Mouse (Mus musculus) liver, embryonic 11.5 days (tissue): ENCODE data around the gene Armc9. TPM values are rescaled to one million over a fixed set of nuclear protein-coding genes. Genes with fewer than 3 reads are reported as not detected.

ENCODE experiments used
- ATAC-seq: fragments of 200-750 bp; cut with Nextera tagmentation; replicated peaks from 2 replicates; pipeline ENCODE4 v1.8.0; 2017; ENCODE audit warnings: moderate number of reproducible peaks, mild to moderate bottlenecking, moderate TSS enrichment, moderate library complexity; ENCODE audit not compliant: low FRiP score
- DNase-seq: peaks from one replicate; pipeline ENCODE4 v3.0.0-alpha.2; 2017; ENCODE audit warnings: low spot score
- H3K27ac ChIP-seq: fragments of 300-500 bp; sonication (generic); 2 replicates; pipeline ENCODE4 v1.5.1; 2014; ENCODE audit warnings: mild to moderate bottlenecking, low read depth, low read length, control low read depth
- H3K27me3 ChIP-seq: fragments of 300-500 bp; sonication (generic); replicated peaks from 2 replicates; pipeline ENCODE4 v1.6.1; 2014; ENCODE audit warnings: low read length, mixed read lengths; ENCODE audit not compliant: control insufficient read depth, insufficient read depth
- H3K36me3 ChIP-seq: fragments of 300-500 bp; sonication (generic); 2 replicates; pipeline ENCODE4 v1.6.1; 2014; ENCODE audit warnings: mild to moderate bottlenecking, low read length, moderate library complexity, mixed read lengths; ENCODE audit not compliant: control insufficient read depth, insufficient read depth
- H3K4me1 ChIP-seq: fragments of 300-500 bp; sonication (generic); replicated peaks from 2 replicates; pipeline ENCODE4 v1.6.1; 2014; ENCODE audit warnings: low read length, mixed read lengths; ENCODE audit not compliant: control insufficient read depth, insufficient read depth
- H3K4me2 ChIP-seq: fragments of 300-500 bp; sonication (generic); 2 replicates; pipeline ENCODE4 v1.6.1; 2014; ENCODE audit warnings: mild to moderate bottlenecking, control low read depth, moderate library complexity
- H3K4me3 ChIP-seq: fragments of 300-500 bp; sonication (generic); 2 replicates; pipeline ENCODE4 v1.5.1; 2014; ENCODE audit warnings: low read depth, low read length, control low read depth
- H3K9ac ChIP-seq: fragments of 300-500 bp; sonication (generic); 2 replicates; pipeline ENCODE4 v1.6.1; 2014; ENCODE audit warnings: low read depth, low read length, control low read depth
- H3K9me3 ChIP-seq: fragments of 300-500 bp; sonication (generic); 2 replicates; pipeline ENCODE4 v1.6.1; 2016; ENCODE audit warnings: low read length, inconsistent platforms, mixed read lengths; ENCODE audit not compliant: control insufficient read depth
- WGBS: fragments of 180-500 bp; shearing (Covaris S2); extraction: QIAGEN DNeasy Blood & Tissue Kit; methylation state at CpG from one replicate; pipeline ENCODE4 v1.1.7; 2014; 5-methylcytosine and 5-hydroxymethylcytosine counted together
- polyA plus RNA-seq: library from polyadenylated mRNA; unstranded; fragments of >200 nt; fragmentation: Nextera tagmentation; extraction: Ambion mirVana; gene quantifications from 2 replicates; pipeline ENCODE4 v1.2.1, GENCODE M21; 2014

Armc9 gene
- polyA plus RNA-seq, 1 experiment from 2014 or later = 28.7 TPM

DNA sequence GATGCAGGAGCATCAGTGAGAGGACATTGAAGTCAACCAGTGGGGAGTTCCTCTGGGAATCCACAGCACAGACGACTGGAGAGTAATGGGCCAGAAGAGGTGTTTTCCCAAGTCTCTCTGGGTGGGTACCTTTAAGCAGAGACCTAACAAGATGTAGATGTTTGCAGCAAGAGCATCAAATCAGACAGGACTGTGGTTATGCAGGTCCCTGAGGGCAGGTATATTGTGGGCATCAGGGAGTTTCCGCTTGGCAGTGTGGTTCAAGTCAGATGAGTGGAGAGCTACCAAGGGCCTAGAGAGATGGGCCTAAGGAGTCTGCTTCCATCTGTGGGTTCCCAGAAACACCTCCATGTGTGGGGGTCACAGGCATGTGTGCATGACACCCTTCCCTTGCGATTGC lies 1.5 kb downstream of the Armc9 start:
- no peak for ATAC-seq
- Histone ChIP-seq H3K4me3 (no peak overlapping the region), H3K4me2 (no peak overlapping the region; the same call in 1 of the 2 replicates)

DNA sequence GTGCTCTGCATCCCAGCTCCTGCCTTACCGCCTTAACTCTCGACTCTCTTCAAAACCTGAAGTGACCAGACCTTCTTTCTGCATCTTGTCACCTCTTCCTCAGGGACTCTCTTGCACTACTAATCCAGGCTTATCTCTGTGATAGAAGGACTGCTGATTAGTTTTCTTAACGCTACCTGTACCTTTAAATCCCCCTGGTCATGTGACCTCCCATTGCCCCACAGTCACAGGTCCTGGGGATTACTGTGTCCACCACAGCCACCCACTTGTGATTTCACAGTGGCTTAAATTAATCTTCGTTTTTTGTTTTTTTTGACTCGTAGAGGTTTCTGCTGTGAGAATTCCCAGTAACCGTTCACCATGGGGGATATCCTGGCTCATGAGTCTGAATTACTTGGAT lies 2.0 kb downstream of the Armc9 start:
- no peak overlapping the region for H3K4me2 ChIP-seq
- ATAC-seq = no peak

More for the DNA sequence above, 1.5 kb downstream of the Armc9 start:
- WGBS = 77% methylated on average over 3 of the region's 3 CpGs
- no peak for DNase-seq
- Histone ChIP-seq H3K27ac (no peak overlapping the region), H3K36me3 (no peaks in the 10 kb centered on the region; the same call in 1 of the 2 replicates), H3K9me3 (no peaks in the 10 kb centered on the region), H3K27me3 (no peaks in the 10 kb centered on the region), H3K4me1 (peaks cover 25% of the 10 kb centered on the region), H3K9ac (peak overlapping the region; percentile 30; the same call in 1 of the 2 replicates)

DNA sequence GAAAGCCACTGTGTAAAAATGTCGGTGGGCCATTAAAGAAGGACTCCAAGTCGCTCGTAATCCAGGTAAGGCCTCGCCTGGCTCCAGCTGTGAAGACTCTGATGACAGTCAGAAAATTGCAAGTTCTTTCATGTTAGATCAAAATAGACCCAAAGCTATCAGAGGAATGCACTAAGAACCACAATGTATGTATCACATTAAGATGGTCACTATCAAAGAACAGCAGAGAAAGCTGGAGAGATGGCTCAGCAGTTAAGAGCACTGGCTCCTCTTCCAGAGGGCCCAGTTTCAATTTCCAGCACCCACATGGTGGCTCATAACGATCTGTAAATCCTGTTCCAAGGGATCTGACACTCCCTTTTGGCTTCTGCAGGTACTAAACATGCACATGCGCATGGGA lies 5.5 kb downstream of the Armc9 start:
- Histone ChIP-seq H3K4me1 (peaks cover 24% of the 10 kb centered on the region), H3K4me2 (peak overlapping the region; percentile 37), H3K27me3 (no peaks in the 10 kb centered on the region), H3K9me3 (no peaks in the 10 kb centered on the region), H3K4me3 (no peak overlapping the region), H3K27ac (peak overlapping the region; percentile 76), H3K9ac (no peak overlapping the region), H3K36me3 (peaks cover 9% of the 10 kb centered on the region)
- peak; percentile 83 for ATAC-seq
- 78% methylated on average over 6 of the region's 6 CpGs for WGBS
- DNase-seq = no peak

More for the DNA sequence above, 2.0 kb downstream of the Armc9 start:
- Histone ChIP-seq H3K9ac (no peak overlapping the region), H3K4me1 (peaks cover 28% of the 10 kb centered on the region), H3K36me3 (peaks cover 2% of the 10 kb centered on the region), H3K27me3 (no peaks in the 10 kb centered on the region), H3K9me3 (no peaks in the 10 kb centered on the region), H3K4me3 (no peak overlapping the region), H3K27ac (no peak overlapping the region)
- DNase-seq = no peak
- WGBS = 84% methylated on average over 6 of the region's 6 CpGs

DNA sequence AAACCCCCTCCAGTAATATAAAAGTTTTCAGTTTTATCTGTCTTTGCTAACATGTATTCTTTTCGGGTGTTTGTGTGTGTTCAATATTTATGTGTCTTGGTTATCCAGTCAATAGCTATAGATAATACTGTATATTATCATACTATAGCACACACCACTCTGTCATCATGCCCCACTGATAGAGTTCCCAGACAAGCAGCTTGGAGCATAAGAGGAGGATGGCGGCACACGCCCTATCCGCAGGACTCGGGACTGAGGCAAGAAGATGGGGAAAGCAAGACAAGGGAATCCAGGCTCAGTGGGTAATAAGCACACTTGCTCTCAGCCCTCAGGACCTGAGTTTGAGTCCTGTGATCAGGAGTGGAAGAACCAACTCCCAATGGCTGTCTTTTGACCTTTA lies 5.9 kb downstream of the Armc9 start:
- Histone ChIP-seq H3K9ac (no peak overlapping the region), H3K4me3 (no peak overlapping the region), H3K27me3 (no peaks in the 10 kb centered on the region), H3K27ac (peak overlapping the region; percentile 76), H3K4me2 (peak overlapping the region; percentile 37), H3K9me3 (no peaks in the 10 kb centered on the region), H3K36me3 (peaks cover 9% of the 10 kb centered on the region), H3K4me1 (peaks cover 20% of the 10 kb centered on the region)
- DNase-seq = no peak
- peak; percentile 94 for ATAC-seq
- 66% methylated on average over 5 of the region's 5 CpGs for WGBS

DNA sequence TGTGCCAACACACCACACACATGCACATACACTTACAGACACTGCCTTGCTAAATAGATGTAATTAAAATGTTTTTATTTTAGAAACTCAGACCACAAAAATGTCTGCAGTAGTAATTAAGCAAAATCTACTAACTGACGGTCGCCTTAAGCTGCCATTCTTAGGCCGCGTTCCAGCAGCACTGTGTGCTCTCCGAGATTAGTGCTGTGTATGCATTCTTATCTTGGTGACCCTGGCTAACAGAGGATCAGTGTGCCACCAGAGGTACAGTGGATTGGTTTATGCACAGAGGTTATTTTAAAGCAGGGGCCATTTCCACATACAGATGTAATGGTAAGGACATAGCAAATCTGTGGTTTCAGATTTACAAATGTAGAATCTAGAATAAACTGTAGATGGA lies 6.5 kb downstream of the Armc9 start:
- ATAC-seq = peak; percentile 90
- no peak overlapping the region for H3K4me3 ChIP-seq
- peak overlapping the region; percentile 76 for H3K27ac ChIP-seq
- H3K9me3 ChIP-seq = no peaks in the 10 kb centered on the region
- H3K36me3 ChIP-seq = peaks cover 9% of the 10 kb centered on the region
- H3K4me1 ChIP-seq = peaks cover 14% of the 10 kb centered on the region
- 0 out of 2 replicates have a peak overlapping the region, but pooled peaks have one; percentile 10 for H3K9ac ChIP-seq
- 58% methylated on average over 5 of the region's 5 CpGs for WGBS
- no peak for DNase-seq
- no peaks in the 10 kb centered on the region for H3K27me3 ChIP-seq
- H3K4me2 ChIP-seq = peak overlapping the region; percentile 34

DNA sequence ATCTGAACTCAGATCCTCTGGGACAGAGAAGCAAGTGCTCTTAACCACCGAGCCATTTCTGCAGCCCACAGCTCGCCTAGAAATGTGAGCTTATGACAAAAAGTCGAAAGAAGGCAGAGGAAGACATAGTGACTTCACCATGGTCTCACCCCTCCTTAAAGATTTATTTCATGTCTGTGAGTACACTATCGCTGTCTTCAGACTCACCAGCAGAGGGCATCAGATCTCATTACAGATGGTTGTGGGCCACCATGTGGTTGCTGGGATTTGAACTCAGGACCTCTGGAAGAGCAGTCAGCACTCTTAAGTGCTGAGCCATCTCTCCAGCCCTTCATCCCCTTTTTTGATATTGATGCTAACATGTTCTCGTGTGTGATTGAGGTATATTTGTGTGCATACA lies 20.0 kb downstream of the Armc9 start:
- ATAC-seq = no peak
- DNase-seq = no peak
- Histone ChIP-seq H3K27me3 (no peaks in the 10 kb centered on the region), H3K4me1 (no peaks in the 10 kb centered on the region), H3K36me3 (peaks cover 3% of the 10 kb centered on the region; the same call in 1 of the 2 replicates), H3K9ac (no peak overlapping the region), H3K9me3 (no peaks in the 10 kb centered on the region), H3K4me2 (no peak overlapping the region), H3K4me3 (no peak overlapping the region), H3K27ac (no peak overlapping the region)
- WGBS = 90% methylated on average over 5 of the region's 5 CpGs

DNA sequence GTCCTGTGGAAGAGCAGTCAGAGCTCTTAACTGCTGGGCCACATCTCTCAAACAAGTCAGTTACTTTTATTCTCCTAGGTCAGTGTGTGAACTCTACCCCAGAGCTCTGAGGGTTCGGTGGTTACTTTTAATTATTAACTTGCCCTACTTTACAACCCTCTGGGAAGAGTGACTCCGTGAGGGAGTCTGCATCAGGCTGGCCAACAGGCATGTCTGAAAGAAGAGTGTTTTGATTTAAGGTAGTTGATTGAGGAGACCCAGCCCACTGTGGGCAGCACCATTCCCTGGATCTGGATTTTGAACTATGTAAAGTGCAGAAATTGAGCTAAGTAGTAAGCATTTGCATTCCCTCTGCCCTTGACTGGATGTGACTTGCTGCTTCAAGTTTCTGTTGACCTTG lies 21.5 kb downstream of the Armc9 start:
- H3K4me3 ChIP-seq = no peak overlapping the region
- H3K27ac ChIP-seq = no peak overlapping the region
- no peaks in the 10 kb centered on the region for H3K4me1 ChIP-seq
- H3K27me3 ChIP-seq = no peaks in the 10 kb centered on the region
- DNase-seq = no peak
- peak; percentile 42 for ATAC-seq
- H3K4me2 ChIP-seq = no peak overlapping the region
- H3K36me3 ChIP-seq = peaks cover 3% of the 10 kb centered on the region; the same call in 1 of the 2 replicates
- no peaks in the 10 kb centered on the region for H3K9me3 ChIP-seq
- H3K9ac ChIP-seq = no peak overlapping the region
- WGBS = 76% methylated on average over 2 of the region's 2 CpGs

DNA sequence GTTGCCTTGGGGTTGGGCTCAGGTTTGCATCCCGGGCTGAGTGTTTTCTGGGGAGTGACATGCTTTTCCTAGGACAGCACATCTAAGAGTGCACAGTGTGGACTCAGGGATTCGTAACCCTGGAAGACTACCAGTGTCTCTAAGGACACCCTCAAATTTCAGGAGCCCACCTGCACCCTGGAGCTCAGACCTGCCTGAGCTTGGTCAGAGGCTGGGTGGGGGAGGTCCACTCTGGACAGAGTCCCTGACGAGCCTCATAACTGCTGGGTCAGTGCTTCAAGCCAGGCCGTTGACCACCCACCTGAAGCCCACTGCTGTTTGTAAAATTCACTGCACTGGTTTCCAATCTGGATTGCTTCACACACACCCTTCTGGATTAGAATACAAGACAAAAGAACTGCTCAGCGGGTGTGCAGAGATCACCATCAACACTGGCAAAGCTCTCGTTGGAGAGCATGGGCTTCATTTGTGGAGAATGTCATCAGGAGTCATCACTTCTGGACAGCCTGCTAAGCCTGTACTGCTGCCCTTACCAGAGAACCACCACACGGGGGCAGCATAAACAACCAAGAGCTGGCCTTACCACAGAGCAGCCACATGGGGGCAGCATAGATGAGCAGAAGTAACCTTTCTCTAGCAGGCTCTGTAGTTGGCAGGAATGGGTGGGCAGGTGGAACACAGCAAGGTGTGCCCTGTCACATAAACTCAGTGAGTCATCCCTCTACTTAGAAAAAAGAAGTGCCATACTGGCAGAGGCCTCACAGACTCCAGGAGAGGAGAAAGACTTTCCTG lies 24.1 kb downstream of the Armc9 start:
- H3K4me1 ChIP-seq = peaks cover 4% of the 10 kb centered on the region
- ATAC-seq = peak; percentile 62

More for the DNA sequence above, 24.1 kb downstream of the Armc9 start:
- peak; percentile 75 for DNase-seq
- no peak overlapping the region for H3K9ac ChIP-seq
- H3K27me3 ChIP-seq = no peaks in the 10 kb centered on the region
- peaks cover under 1% of the 10 kb centered on the region; the same call in 1 of the 2 replicates for H3K36me3 ChIP-seq
- 46% methylated on average over 7 of the region's 7 CpGs for WGBS
- no peak overlapping the region for H3K4me2 ChIP-seq
- no peak overlapping the region for H3K27ac ChIP-seq
- no peaks in the 10 kb centered on the region for H3K9me3 ChIP-seq
- no peak overlapping the region for H3K4me3 ChIP-seq
